Mouse (Mus musculus) B cell, adult 2 months (primary cell): Measurements from ENCODE around the gene Vps18.
A peak's percentile ranks its signal among the peaks of the same experiment; 100 is the strongest.

Experiments used
- DNase-seq, 2 experiments: peaks; one replicate each; pipeline ENCODE4 v3.0.0; 2022

The Vps18 gene

DNA sequence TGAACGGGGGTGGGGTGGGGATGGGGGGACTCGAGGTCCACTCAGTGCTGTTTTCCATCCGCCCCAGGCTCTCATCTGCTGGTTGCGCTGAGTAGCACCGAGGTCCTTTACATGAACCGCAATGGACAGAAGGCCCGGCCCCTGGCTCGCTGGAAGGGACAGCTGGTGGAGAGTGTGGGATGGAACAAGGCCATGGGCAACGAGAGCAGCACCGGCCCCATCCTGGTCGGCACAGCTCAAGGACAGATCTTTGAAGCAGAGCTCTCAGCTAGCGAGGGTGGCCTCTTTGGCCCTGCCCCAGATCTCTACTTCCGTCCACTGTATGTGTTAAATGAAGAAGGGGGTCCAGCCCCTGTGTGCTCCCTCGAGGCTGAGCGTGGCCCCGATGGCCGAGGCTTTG, 4.3 kb downstream of the Vps18 start:
- no peak for DNase-seq

DNA sequence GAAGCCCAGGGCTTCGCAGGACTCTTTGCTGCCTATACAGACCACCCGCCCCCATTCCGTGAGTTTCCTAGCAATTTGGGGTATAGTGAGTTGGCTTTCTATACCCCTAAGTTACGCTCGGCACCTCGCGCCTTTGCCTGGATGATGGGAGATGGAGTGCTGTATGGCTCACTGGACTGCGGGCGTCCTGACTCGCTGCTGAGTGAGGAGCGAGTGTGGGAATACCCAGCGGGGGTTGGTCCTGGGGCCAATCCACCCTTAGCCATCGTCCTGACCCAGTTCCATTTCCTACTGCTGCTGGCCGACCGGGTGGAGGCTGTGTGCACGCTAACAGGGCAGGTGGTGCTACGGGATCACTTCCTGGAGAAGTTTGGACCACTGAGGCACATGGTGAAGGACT, 4.8 kb downstream of the Vps18 start:
- DNase-seq = no peak

DNA sequence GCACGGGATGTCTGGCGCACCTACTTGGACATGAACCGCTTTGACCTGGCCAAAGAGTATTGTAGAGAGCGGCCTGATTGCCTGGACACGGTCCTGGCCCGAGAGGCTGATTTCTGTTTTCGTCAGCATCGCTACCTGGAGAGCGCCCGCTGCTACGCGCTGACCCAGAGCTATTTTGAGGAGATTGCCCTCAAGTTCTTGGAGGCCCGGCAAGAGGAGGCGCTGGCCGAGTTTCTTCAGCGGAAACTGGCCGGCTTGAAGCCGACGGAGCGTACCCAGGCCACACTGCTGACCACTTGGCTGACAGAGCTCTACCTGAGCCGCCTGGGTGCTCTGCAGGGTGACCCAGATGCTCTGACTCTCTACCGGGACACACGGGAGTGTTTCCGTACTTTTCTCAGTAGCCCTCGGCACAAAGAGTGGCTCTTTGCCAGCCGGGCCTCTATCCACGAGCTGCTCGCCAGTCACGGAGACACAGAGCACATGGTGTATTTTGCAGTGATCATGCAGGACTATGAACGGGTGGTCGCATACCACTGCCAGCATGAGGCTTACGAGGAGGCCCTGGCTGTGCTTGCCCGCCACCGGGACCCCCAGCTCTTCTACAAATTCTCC, 5.3 kb downstream of the Vps18 start:
- DNase-seq = no peak

DNA sequence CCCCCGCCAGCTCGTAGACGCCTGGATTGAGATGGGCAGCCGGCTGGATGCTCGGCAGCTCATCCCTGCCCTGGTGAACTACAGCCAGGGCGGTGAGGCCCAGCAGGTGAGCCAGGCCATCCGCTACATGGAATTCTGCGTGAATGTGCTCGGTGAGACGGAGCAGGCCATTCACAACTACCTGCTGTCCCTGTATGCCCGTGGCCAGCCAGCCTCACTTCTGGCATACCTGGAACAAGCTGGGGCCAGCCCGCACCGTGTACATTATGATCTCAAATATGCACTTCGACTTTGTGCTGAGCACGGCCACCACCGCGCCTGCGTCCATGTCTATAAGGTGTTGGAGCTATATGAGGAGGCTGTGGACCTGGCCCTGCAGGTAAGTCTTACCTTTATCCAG, 5.9 kb downstream of the Vps18 start:
- no peak for DNase-seq

GRCm38 (mm10) chr2:119296756-119297155, 8.2 kb downstream of the Vps18 start:
- DNase-seq = no peak

DNA sequence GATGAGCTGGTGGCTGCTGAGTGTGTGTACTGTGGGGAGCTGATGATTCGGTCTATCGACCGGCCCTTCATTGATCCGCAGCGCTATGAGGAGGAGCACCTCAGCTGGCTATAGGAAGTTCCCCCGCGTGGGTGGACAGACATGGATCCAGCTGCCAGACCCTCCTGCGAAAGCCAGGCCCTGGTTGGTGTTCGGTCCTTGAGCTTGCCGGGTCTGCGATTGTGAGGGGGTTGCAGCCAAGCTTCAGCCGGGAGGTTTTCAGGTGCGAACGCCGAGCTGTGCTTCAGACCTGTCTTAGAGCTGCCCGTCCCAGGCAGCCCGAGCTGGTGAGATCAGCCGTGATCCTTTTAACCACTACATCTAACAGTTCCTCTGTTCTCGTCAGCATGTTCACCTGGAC, 9.0 kb downstream of the Vps18 start:
- DNase-seq = no peak

DNA sequence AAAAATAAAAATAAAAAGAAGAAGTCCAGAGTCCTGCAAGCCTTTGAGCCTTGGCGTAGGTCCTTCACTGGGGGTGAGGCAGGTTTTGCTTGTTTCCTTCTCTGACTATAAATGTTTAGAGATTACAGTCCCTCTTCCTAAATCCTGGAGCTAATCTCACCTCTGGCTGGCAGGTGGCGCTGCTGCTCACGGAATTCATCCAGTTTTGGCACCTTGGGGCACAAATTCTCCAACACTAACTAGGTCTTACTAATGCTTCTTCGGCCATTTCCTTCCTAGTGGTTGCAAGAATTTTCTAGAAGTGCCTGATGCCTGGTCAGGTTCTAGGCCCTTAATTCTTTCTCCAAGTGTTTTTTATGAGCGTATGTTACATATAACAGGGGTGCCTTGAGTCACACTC, 9.8 kb downstream of the Vps18 start:
- peak; percentile 69 to 71 for DNase-seq

DNA sequence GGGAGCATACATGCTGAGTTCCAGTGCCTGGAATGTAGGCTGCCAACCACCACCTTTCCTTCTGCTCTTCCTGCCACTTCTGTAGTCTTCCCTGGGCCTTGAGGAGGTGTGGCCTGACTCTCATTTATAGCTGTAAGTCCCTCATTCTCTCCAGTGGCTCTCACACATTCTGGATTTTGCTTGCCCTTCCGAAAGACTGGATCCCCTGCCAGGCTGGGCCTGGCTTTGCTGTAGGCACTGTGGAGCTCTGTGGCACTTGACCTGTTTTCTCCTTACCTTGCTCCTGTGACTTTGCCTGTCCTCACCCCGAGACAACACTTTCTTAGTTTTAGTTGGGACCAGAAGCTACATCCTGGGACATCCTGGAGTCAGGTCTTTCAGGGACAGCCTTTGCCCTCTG, 10.3 kb downstream of the Vps18 start:
- DNase-seq = no peak

- peak; percentile 95 to 96 for DNase-seq
These were observed 11.7 kb downstream of the Vps18 start for GRCm38 (mm10) chr2:119299981-119300818.

DNA sequence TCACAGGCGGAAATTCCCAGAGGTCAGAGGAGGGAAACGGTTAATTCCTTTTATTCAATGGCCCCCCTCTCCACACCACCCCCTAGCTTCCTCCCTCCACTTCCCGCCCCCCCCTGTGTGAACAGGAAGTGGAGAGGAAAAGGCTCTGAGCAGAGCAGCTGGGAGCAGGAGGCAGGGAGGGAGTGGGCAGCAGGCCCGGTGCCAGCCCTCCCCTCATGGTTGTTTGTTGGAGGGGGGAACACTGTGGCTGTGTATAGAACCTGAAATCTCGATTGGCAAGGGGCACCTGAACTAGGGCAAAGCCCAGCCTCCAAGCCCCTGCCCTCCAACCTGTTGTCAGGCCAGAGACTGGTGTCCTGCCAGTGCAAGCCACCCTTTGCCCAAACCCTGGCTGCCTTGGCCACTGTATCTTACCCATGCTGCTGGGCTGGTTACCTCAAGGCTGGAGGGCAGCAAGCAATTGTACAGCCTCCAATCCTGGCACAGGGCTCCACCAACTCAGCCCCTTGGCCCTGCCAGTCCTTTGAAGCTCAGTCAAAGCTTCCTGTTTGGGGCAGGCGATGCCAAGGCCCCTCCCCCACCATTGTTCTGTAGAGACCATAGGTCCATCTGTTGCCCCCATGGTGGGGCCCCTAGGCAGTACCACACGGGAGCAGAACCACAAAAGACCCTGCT, 12.4 kb downstream of the Vps18 start:
- DNase-seq = no peak

GRCm38 (mm10) chr2:119302876-119303275, 14.3 kb downstream of the Vps18 start:
- DNase-seq = no peak

GRCm38 (mm10) chr2:119304391-119304790, 15.9 kb downstream of the Vps18 start:
- no peak for DNase-seq

DNA sequence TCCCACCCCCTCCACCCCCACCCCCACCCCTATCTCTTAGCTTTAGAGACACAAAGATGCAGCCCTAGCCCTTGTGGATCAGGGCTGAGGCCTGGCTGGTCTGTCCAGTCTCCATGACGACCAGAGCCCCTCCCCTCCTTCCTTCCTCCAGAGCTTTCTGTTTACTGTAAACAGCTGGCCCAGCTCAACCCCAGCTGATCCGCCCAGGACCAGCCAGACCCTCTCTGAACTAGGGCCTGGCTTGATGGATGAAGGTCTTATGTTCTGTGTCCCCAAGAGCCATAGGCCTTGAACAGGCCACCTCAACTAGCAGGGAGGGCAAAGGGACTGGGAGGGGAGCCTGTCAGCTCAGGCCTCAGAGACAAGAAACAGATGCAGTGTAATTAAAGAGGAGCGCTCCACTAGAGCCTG, 16.3 kb downstream of the Vps18 start:
- DNase-seq = no peak

DNA sequence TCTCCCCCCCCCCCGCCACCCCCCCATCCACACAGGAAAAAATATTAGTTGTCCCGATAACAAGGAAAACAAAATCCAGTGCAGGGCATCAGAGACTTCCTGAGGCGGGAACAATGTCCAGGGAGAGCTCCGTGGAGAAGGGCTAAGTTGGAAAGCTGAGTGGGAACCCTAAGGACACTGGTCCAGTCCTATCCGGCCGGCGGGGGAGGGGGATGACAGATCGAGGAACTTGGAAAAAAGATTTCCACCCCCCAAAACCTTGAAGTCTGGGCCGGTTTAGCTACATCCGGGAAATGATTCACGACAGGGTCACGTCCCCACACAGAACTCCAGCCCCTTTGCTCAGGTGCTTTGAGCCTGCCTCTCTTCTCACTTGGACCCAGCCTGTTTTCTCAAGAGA, 23.0 kb downstream of the Vps18 start:
- no peak for DNase-seq

DNA sequence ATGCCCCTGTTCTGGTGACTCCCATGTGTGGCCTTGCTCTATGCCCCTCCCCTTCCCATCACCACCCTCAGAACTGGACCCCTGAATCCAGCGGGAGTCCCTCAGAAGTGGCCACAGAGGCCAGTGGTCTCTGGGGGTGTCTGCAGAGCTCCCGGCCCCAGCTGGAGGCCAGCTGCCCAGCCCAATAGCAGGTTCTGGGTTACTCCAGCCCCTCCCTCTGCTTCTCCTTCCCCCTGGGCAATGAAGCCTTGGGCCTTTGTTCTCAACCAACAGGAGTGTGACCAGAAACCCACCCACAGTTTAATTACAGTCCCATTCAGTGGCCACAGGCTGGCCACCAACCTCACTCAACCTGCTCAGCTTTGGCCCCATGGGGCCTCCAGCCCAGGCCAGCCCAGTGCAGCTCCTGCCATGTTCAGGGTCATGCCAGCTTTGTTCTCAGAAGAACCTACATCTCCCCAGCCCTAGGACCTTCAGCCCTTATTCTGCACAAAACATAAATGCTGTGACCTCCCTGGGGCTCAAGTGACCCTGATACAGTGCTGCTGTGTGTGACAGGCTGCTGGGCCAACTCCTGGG, 23.9 kb downstream of the Vps18 start:
- no peak for DNase-seq

DNA sequence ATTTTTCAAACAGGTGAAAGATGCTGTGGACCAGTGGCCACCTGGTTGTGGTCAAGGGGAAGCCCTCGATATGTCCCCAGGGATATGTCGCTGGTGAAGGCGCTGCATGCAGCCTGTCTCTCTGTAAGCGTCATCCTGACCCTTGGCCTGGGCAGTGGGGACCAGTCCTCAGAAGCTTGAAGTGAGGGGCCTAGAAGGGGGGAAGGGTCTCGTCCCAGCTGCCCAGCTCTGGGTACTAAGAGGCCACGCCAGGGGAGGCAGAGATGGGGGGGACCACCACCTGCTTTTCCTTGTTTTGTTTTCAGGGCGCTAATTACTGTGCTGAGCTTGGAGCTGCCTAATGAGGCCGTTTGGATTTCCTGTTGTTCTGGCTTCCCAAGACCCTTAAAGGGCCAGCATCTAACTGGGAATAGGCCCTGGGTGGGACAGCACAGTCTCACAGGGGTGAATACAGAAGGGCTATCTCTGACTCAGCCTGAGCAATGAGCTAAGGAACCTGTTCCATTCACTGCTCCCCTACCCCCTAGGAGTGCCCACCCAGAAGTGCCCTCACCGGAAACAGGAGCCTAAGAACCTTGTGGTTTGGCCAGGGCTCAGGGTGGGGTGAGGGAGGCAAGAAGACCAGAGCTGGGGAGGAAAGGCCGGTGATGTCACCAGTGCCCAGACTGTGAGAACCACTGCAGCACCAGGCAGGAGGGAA, 25.4 kb downstream of the Vps18 start:
- DNase-seq = no peak

DNA sequence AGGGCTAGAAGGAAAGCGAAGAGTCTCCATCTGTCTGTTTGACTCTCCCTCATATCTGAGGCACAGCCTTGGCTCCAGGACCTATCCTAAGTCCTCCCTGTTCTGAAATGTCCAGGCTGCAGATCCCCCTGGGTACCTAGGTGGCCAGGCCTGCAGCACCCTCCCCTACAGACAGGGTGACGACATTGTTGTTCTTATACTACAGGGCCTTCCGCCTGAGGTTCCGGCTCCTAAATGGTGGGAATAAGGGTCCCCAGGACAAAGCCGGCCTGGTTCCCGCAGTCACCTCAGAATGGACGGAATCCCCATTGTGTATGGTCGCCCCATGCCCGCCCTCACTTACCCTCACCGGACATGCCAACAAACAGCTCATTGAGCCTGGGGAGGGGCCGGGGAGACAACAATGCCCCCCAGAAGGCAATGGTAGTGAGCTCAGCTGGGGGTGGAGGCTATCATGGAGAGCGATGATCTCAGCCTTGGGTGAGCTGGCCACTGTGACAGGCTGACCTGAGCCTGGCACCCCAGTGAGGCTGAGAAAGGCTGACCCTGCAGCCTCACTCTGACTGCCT, 26.3 kb downstream of the Vps18 start:
- DNase-seq = no peak

GRCm38 (mm10) chr2:119318043-119318710, 29.6 kb downstream of the Vps18 start:
- DNase-seq = no peak

DNA sequence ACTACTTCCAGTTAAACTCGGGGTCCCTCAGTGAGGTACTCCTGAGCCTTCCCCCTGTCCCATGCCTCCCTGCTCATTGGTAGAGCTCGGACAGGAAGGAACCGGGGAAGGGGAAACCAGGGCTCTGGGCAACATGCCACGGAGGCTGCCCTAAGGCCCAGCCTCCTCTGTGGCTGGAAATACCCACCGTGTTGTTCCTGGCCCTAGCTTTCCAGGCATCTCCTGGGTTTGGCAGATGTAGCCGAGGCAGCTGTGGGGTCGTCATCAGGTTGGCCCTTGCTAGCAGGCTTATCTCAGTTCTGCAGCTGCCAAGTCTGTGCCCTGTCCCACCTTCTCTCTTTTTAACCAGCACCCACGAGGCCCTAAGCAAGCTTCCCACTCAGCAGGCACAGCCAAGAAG, 32.0 kb downstream of the Vps18 start:
- DNase-seq = no peak

- no peak for DNase-seq
These were observed 33.4 kb downstream of the Vps18 start for GRCm38 (mm10) chr2:119321771-119322586.
